Mouse (Mus musculus): ENCODE measurements around the gene Emid1. TPM values are rescaled to one million over a fixed set of nuclear protein-coding genes. Genes with fewer than 3 reads are reported as not detected.

Gene Emid1
- polyA plus RNA-seq, 1 experiment from 2014 or later, result 17.1 TPM

DNA sequence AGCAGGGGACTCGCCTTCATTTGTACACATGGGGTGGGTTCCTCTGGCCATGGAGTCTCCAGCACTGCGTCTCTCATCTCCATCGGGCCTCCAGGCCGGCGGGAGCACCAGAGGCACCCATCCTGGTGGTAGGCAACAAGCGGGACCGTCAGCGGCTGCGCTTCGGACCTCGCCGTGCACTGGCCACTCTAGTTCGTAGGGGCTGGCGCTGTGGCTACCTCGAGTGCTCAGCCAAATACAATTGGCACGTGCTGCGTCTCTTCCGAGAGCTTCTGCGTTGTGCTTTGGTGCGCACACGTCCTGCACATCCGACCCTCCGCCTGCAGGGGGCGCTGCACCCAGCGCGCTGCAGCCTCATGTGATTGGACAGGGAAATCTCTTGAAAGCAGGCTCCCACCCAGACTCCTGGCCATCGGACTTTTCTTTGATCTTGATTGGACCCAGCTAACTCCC, 92.3 kb downstream of the Emid1 start:
- Histone ChIP-seq H3K9ac (no peak overlapping the region), H3K36me3 (no peaks in the 10 kb centered on the region; the same call in 1 of the 2 replicates), H3K27me3 (peaks cover 75% of the 10 kb centered on the region), H3K4me2 (no peak overlapping the region), H3K27ac (replicated peaks) (no peak overlapping the region), H3K4me1 (replicated peaks) (peaks cover 61% of the 10 kb centered on the region), H3K4me3 (no peak overlapping the region), H3K9me3 (no peaks in the 10 kb centered on the region)
- no peak for ATAC-seq (ENCODE audit: low FRiP score, low read depth)
- WGBS, result 11% methylated on average over 27 of the region's 27 CpGs

DNA sequence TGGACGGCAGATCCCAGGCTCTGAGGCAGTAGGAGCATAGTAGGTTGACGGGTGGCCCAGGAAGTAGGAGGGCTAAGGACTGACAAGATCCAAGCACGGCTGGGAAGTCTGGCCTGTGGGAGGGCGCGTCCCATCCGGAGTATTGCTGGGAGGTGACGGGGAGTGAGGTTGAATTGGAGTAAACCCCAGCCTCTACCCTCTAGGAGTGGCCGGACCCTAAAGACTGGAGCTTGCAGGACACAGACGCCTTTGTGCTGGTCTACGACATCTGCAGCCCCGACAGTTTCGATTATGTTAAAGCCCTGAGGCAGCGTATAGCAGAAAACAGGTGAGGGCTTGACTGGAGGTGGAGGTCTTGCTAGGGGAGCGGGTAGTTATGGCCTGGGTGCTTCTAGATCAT, 92.8 kb downstream of the Emid1 start:
- ATAC-seq (ENCODE audit: low FRiP score, low read depth), result no peak
- peaks cover 74% of the 10 kb centered on the region for H3K27me3 ChIP-seq
- WGBS, result 28% methylated on average over 14 of the region's 14 CpGs
- H3K4me1 ChIP-seq (replicated peaks), result peaks cover 56% of the 10 kb centered on the region
- no peak overlapping the region for H3K4me3 ChIP-seq
- no peak overlapping the region for H3K4me2 ChIP-seq
- no peaks in the 10 kb centered on the region; the same call in 1 of the 2 replicates for H3K36me3 ChIP-seq
- H3K27ac ChIP-seq (replicated peaks), result no peak overlapping the region
- no peaks in the 10 kb centered on the region for H3K9me3 ChIP-seq
- no peak overlapping the region for H3K9ac ChIP-seq

DNA sequence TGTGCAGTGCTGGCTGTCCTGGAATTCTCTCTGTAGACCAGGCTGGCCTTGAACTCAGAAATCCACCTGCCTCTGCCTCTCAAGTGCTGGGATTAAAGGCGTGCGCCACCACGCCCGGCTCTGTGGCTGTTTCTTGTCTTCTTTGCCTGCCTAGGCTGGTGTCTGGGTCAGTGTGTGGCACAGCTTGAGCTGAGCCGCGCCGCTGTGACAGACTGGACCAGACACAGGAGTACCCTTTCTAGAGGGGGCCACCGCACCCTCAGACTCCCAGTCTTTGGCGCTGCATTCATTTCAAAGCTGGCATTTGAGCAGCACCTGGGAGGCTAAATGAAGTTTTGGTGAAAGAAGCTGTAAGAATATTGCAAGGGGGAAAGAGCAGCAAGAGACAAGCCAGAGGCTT, 93.3 kb downstream of the Emid1 start:
- Histone ChIP-seq H3K4me2 (no peak overlapping the region), H3K9me3 (no peaks in the 10 kb centered on the region), H3K9ac (no peak overlapping the region), H3K4me3 (no peak overlapping the region), H3K4me1 (replicated peaks) (peaks cover 51% of the 10 kb centered on the region), H3K36me3 (no peaks in the 10 kb centered on the region; the same call in 1 of the 2 replicates), H3K27me3 (peaks cover 70% of the 10 kb centered on the region), H3K27ac (replicated peaks) (no peak overlapping the region)
- WGBS, result 34% methylated on average over 9 of the region's 9 CpGs
- no peak for ATAC-seq (ENCODE audit: low FRiP score, low read depth)

DNA sequence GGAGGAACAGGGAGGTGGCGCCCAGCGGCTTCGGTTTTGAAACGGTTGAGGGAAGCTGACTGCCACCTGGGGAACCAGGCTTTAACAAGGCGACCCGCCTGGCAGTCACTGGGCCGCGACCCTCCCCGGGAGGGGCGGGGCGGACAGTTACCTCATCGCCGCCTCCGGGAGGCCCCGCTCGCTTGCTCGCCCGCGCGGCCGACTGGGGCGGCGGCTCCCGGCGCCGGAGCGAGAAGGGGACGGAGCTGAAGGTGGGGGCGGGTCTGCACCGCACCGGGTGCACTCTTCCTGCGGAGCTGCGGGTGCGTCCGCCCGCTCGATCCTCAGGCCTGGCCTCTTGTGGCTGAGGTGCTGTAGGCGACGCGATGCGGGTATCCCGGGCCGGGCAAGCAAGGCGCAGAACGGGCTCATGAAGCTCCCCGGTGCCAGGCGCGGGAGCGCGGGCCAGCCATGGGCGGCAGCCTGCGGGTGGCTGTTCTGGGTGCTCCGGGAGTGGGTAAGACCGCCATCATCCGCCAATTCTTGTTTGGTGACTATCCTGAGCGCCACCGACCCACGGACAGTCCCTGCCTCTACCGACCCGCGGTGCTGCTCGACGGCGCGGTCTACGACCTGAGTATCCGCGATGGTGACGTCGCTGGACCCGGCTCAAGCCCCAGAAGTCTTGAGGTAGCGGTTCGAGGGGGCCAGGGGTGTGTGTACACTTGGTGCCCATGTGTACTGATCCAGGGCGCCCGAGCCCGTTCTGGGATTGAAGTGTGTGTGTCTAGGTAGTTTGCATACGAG, 94.0 kb downstream of the Emid1 start, which contains the start of gene Rasl10a:
Gene Rasl10a, plus strand, starts transcription at position 273 of the 786 bp plus-strand sequence.
- WGBS, result 2% methylated on average over 77 of the region's 77 CpGs
- Histone ChIP-seq H3K27me3 (peaks cover 64% of the 10 kb centered on the region), H3K4me2 (peak within 1 kb of the TSS; percentile 85), H3K4me3 (peak within 1 kb of the TSS; percentile 40), H3K36me3 (no peaks in the 10 kb centered on the region; the same call in 1 of the 2 replicates), H3K9me3 (no peaks in the 10 kb centered on the region), H3K27ac (replicated peaks) (no peak within 1 kb of the TSS), H3K4me1 (replicated peaks) (peaks cover 44% of the 10 kb centered on the region), H3K9ac (peak within 1 kb of the TSS; percentile 41)
- ATAC-seq (ENCODE audit: low FRiP score, low read depth), result 0 out of 2 replicates have a peak, but pooled peaks have one; percentile 1

DNA sequence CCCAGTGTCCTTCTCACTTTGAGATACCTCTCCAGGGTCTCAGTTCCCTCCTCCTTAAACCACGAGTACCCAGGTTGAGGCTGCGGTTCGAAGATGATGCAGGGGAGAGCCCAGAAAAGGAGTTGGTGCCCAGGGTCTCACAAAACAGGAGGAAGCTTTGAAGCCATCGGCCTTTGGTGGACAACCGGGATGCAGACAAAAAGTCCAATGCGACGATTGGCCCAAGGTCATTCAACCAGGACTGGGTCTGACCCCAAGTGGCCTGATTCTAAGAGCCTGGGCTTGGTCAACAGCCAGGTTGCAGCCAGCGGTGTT, 94.6 kb downstream of the Emid1 start:
- H3K4me3 ChIP-seq, result peak overlapping the region; percentile 40
- peak overlapping the region; percentile 41; the same call in 1 of the 2 replicates for H3K9ac ChIP-seq
- H3K36me3 ChIP-seq, result no peaks in the 10 kb centered on the region; the same call in 1 of the 2 replicates
- WGBS, result 15% methylated on average over 8 of the region's 8 CpGs
- H3K27ac ChIP-seq (replicated peaks), result no peak overlapping the region
- peak overlapping the region; percentile 85 for H3K4me2 ChIP-seq
- no peaks in the 10 kb centered on the region for H3K9me3 ChIP-seq
- ATAC-seq (ENCODE audit: low FRiP score, low read depth), result no peak
- peaks cover 59% of the 10 kb centered on the region for H3K27me3 ChIP-seq
- H3K4me1 ChIP-seq (replicated peaks), result peaks cover 38% of the 10 kb centered on the region

DNA sequence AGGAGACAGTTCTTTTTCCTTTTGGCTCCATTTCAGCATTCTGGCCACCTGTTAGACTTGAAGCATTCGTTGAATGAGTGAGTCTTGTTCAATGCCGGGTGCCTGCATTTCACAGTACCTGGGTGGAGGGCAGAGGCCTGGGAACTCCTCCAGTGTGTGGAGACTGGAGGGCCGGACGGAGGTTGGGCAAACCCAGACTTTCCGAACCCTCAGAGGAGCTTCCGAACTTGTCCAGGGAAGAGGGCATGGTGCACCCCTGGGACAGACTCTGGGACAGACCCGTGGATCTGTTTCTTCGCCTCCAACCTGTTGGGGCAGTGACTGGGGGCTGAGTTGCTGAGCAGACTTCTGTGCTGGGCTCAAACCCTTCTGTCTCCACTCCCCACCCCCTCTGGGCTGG, 95.0 kb downstream of the Emid1 start:
- no peak overlapping the region for H3K4me2 ChIP-seq
- ATAC-seq (ENCODE audit: low FRiP score, low read depth), result no peak
- H3K4me1 ChIP-seq (replicated peaks), result peaks cover 34% of the 10 kb centered on the region
- no peaks in the 10 kb centered on the region; the same call in 1 of the 2 replicates for H3K36me3 ChIP-seq
- H3K9ac ChIP-seq, result no peak overlapping the region
- no peak overlapping the region for H3K4me3 ChIP-seq
- no peaks in the 10 kb centered on the region for H3K9me3 ChIP-seq
- 54% methylated on average over 8 of the region's 8 CpGs for WGBS
- H3K27ac ChIP-seq (replicated peaks), result no peak overlapping the region
- peaks cover 55% of the 10 kb centered on the region for H3K27me3 ChIP-seq

Other genes with a start within 250 kb of the Emid1 start
- gene Nefh, start 204.2 kb downstream of the Emid1 start, polyA plus RNA-seq (2015; fragmentation: Nextera tagmentation; extraction: Ambion mirVana), result 11.2 and 11.6 TPM in 2 replicates
- 99.1 and 105 TPM in 2 replicates for gene Ap1b1, start 165.4 kb downstream of the Emid1 start, polyA plus RNA-seq (2015; fragmentation: Nextera tagmentation; extraction: Ambion mirVana)
- 1.1 and 1.6 TPM in 2 replicates for gene Rasl10a, start 94.1 kb downstream of the Emid1 start, polyA plus RNA-seq (2015; fragmentation: Nextera tagmentation; extraction: Ambion mirVana)
- gene Gas2l1, start 86.9 kb downstream of the Emid1 start, polyA plus RNA-seq (2015; fragmentation: Nextera tagmentation; extraction: Ambion mirVana), result 27.0 and 32.2 TPM in 2 replicates
- gene Rhbdd3, start 53.3 kb downstream of the Emid1 start, polyA plus RNA-seq (2015; fragmentation: Nextera tagmentation; extraction: Ambion mirVana), result 44.3 and 44.4 TPM in 2 replicates
- 564 and 566 TPM in 2 replicates for gene Ewsr1, start 53.0 kb downstream of the Emid1 start, polyA plus RNA-seq (2015; fragmentation: Nextera tagmentation; extraction: Ambion mirVana)
- 5.6 and 6.1 TPM in 2 replicates for gene Kremen1, start 109.3 kb upstream of the Emid1 start, polyA plus RNA-seq (2015; fragmentation: Nextera tagmentation; extraction: Ambion mirVana)